Mouse (Mus musculus): ENCODE measurements around the gene Syngr2.

Gene Syngr2

DNA sequence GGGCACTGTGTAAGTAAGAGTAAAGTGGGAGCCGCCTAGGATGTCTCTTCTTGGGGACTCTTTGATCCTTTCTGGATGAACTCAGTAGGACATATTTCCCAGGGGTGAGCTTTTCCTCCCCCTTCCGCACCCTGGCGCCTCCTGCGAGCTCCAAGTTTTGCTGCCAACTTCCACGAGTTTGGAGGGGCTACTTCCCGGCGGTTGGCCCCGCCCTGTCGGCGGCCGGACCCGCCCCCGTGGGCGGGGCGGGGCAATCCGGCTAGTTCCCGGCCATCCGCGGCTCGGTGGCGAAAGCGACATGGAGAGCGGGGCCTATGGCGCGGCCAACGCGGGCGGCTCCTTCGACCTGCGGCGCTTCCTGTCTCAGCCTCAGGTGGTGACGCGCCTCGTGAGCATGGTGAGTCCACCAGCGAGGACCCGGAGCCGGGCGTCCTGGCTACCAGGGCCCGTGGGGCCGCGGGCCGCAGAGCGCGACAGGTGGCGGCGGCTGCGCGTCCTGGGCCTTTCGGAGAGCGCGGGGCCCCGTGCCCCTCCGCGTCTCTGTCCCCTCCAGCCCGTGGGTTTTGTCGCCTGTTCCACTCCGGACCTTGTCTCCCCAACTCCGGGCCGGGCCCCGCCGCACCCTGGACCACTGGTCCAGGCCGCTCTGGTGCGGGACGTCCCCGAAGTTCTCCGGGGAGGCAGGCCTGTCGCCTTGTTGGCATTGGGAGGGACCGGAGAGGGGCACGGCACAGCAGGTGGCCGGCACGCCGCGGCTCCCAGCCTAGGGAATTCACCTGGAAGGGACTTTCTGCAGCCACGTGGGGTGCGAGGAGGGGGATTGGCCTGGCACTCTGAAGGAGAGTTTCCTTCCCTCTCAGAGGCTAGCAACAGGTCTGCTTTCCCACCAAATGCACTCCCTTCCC, at the start of gene Syngr2, which contains the start of gene Gm20708:
Syngr2 (plus strand) TSS at position 262 of the 905 bp plus-strand sequence.
Gm20708 (plus strand) TSS at position 262 of the 905 bp plus-strand sequence.
- DNase-seq = peak; percentile 79 to 81

DNA sequence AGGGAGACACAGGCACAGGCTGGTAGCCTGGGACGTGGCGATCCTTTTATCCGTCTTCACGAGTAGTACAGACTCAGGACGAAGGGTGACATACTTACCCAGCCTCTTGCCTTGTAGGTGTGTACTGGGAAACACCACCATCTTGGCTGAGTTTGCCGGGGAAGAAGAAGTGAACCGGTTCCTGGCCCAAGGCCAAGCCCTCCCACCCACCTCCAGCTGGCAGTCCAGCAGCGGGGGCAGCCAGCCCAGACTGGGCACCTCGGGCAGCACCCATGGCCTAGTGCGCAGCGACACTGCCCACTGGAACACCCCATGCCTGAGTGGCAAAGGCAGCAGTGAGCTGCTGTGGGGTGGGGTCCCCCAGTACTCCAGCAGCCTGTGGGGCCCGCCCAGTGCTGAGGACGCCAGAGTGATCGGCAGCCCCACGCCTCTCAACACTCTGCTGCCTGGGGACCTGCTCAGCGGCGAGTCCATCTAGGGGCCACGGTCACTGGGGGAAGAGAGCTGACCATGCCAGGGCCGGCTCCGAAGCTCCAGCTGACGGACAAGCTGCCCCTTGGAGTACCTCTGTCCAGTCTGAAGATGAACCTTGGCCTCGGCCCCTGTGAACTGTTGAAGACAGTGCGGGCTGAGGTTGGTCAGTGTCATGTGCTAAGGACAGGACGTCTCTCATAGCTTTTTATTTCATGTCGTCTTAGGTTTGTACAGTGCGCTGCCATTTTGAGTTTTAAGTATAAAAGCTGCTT, 48.9 kb upstream of the Syngr2 start:
- DNase-seq = no peak

DNA sequence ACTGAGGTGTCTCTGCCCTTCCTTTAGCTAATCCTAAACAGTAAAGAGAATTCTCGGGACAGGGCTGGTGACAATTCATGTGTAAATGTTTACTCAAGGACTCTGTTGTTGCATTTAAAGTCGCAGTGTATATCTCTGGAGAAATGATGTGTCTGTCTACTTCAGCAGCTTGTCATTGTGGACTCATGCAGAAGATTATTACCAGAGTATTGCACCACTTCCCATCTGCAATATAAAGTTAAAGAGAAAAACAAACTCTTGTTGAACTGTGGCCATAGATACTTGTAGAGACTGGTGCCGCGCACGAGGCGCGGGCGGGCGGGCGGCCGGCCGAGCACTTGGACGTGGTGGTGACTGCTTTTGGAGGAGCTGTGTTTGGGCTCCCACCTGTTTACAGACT, 47.7 kb upstream of the Syngr2 start:
- no peak for DNase-seq

DNA sequence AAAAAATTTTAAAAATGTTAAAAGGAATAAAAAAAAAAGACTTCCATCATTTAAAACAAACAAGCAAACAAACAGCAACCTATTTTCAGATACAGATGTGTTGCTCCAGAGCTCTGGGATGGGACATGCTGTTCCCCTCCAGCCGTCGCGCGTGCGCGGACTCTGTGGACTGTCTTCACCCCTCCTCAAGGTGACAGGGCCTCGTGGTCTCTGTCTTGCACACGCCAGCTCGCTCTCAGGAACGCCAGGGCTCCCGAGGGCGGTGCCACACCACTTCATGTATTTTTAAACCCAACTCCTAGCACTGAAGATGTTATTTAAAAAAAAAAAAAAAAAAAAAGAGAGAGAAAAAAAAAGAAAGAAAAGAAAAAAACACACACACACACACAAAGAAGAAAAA, 47.2 kb upstream of the Syngr2 start:
- no peak for DNase-seq

DNA sequence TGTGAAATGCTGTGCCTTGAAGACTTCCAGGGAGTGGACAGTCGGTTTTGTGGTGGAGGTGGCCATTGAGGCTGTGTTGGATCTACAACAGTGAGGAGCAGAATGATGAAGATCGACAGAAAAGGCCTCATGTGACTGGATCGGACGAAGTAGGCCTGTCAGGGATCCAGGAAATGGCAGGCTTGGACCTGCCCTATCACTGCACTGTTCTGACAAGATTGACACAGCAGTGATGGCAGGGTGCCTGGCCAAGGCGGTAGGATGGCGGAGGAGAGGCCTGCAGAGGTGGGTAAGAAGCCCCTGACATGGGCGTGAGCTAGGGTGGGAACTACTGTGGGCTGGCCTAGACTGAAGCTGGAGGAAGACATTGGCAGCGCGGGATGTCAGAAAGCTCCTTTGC, 45.1 kb upstream of the Syngr2 start:
- DNase-seq = no peak

DNA sequence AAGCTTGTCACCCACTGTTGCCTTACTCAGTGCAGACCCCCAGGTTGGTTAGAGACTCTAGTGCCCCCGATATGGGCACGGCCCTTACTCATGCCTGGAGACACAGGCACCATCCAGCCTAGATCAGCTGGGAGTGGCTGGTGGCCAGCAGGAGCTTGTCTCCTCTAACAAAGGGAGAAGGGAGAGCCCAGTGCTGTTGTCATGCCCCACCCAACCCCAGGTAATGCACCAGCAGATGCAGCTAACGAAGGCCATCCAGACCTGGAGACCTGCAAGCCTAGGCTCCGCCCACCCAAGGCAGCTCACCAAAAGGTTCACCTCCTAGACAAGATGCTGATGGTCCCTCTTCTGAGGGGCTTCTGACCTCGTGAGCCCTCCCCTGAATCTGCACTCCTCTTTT, 44.1 kb upstream of the Syngr2 start:
- DNase-seq = no peak

DNA sequence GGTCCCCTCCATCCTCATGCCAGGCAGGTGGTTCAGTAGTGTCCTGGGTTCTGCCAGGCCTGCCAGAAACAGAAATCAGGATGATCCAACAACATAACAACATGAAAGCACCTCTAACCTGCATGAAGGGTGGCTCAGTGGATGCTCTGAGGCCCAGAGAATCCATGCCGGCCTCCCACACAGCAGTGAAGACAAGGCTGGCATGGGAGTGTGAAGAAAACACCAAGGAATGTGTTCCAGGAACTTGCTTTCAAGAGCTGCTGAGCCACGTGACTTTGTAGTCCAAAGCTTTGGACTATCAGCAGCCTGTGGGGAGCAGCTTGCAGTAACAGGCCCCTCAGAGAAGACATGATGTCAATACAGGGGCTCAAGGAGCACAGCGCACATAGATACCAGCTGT, 43.2 kb upstream of the Syngr2 start:
- no peak for DNase-seq

DNA sequence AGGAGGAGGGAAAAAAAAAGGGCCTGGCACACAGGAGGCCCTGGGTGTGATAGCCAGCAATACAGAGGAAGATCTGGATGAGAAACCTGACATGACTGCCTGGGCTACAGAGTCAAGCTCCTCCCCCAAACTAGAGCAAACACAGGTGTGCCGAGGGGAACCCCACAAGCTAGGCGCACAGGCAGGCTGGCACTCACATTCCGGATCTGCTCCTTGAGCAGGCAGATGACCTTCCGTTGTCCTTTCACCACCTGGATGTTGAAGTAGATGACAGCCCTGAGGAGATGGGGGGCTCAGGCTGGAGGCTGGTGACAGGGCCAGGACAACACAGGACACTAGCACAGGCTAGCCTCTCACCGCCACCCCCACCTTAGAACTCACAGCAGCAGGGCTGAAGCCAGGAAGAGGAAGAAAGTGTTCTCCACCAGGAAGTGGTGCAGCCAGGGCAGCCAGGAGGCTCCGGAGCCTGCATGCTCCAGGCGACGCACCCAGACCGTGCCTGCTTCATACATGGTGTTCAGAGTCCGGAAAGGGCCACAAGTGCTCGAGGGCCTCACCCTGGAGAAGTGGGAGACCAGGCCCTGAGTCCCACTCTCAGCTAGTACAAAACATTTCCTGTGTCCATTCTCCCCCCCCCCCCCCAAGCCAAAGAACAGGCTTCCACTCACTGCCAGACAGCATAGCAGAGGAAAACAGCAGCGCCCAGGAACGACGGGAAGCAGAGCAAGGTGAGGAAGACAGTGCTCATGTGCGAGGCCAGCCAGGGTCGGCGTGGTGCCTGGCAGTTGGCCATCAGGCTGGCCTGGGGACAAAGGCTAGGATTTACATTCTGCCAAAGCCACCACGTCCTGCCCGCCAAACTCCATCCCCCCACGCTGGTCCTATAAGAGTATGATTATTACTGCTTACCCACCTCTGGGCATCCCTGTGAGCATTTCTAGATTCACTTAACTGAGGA, 40.5 kb upstream of the Syngr2 start:
- no peak for DNase-seq

DNA sequence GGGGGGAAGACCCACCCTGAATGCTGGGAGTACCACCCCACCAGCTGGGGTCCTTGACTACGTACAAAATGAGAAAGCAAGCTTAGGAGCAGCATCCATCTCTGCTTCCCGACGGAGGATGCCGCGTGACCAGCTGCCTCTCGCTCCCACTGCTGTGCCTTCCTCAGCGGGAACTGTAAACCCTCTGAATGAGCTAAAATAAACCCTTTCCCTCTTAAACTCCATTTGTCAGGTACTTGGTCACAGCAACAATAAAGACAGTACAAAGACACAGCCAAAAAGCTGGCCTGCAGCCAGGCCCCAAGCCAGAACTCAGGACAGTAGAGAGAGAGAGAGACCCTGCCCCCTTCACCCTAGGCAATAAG, 39.8 kb upstream of the Syngr2 start:
- no peak for DNase-seq

DNA sequence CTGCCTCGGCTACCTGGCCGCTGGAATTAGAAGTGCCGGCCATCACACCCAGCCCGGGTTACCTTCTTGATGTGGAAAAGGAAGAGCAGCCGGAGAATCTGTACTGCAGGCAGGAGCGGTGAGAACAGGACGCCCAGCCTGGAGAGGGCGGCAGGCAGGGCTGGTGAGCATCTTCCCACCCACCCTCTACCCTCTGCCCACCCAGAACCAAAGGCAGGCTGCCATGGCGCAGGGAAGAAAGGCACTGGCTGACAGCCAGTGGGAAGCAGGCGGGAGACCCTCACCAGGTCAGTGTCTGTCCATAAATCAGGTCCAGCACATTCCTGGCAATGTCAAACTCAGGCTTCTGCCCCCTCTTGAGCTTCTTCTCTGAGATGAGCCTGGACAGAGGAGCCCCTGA, 39.1 kb upstream of the Syngr2 start:
- DNase-seq = no peak

DNA sequence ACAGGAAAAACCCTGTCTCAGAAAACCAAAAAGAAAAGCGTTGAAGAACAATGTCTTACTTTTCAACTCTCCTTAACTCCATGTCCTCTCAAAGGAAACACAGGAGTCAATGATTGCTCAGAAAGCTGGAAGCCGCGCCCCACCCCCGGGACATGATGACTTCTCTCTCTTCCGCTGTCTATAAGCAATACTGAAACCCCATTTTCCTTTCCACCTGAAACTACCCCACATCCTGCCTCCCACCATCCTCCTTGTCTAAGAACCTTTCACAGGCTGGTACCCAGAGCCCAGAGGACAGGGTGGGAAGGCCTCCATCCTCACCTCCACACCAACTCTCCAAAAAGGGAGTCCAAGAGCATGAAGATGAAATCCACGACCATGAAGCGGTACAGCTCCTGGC, 37.1 kb upstream of the Syngr2 start:
- DNase-seq = no peak

DNA sequence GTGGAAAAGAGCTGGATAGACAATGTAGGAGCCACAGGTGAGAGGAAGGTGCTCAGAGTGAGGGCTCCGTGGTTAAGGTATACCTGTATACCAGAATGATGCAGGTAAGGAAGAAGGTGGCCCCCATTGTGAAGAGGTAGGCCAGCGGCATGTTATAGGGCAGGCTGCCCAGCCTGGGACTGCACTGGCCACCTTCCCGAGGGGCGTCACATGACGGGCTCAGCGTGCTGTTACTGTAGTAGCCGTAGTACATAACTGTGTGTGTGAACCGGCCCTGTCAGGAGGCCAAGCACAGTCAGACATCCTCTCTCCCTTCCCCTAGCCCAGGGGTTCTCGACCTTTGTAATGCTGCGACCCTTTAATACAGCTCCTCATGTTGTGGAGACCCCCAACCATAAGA, 34.5 kb upstream of the Syngr2 start:
- no peak for DNase-seq

DNA sequence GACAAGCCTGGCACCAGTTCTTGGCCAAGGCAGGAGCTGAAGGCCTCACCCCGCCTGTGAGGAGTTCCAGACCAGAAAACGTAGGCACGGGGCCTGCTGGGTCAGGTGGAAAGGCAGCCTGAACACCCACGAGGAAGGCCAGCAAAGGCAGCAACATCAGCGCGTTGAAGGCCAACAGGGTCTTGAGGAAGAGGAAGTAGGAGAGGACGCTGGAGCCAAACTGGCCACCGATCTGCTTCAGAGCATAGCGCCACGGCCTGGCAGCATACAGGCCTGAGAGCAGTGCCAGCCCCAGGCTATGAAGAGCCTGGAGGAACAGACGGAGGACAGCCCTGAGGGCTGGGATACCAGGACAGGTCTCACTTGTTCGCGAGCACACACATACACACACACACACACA, 33.9 kb upstream of the Syngr2 start:
- no peak for DNase-seq

DNA sequence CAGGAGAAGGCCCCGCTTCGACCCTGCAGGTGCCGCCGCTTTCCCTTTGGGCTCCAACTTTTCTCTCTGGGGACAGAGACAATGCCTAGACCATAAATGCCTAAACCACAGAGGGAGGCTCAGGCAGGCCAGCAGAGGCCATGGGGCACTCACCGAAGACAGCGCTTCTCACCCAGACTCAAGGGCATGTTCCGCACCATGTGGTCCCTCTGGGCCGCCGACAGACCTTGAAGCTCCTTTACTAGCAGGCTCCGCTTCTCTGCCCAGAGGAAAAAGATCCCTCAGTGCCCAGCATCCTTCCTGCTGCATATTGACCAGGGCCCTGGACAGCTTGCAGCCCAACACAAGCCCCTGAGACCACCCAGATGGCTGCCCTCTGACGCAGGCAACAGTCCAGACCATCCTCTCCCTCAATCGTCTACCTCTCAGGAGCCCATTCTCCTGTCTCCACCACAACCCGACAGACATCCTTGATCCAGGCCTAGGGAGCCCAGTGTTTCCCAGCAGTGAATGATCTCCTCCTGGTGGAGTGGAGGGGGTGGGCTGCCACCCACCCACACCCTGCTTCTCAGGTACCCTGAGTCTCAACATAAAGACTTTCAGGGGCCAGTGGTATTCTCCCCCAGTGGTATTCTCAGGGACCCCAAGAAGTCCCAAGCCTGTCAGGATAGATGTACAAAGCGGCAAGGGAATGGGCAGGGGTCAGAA, 33.2 kb upstream of the Syngr2 start:
- DNase-seq = no peak

DNA sequence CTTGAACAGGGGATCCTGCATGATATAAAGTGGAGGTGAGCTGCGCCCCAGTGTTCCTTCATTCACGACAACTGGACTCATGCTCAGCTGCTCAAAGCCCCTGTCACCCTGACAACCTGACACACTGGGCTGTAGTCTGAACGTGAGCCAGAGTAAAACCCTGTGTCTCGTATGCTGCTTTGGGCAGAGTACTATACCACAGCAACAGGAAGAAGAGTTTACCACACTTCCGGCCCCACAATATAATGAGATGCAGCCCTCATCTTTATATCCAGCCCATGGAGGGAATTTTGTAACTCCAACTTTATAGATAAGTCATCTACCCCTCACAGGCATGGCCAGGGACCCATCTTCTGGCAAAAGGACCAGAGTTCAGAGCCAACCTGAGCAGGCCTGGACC, 32.4 kb upstream of the Syngr2 start:
- DNase-seq = no peak

DNA sequence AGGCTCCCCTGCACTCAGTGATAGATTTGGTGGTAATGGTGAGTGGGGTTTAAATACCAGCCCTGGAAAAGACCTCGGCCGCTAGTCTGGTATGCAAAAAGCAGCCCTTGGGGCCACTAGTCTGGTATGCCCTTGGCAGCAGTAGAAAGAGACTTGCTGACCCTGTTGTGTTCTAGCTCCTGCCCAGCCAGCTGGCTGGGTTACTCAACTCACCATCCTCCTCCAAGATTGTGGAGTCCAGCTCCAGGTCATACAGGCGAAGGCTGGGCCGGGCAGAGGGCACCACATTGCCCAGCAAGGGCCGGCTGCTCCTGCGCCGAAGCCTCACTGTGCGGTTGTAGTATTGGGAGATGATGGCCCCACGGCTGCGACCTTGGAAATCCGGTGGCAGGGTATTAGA, 31.4 kb upstream of the Syngr2 start:
- DNase-seq = no peak

DNA sequence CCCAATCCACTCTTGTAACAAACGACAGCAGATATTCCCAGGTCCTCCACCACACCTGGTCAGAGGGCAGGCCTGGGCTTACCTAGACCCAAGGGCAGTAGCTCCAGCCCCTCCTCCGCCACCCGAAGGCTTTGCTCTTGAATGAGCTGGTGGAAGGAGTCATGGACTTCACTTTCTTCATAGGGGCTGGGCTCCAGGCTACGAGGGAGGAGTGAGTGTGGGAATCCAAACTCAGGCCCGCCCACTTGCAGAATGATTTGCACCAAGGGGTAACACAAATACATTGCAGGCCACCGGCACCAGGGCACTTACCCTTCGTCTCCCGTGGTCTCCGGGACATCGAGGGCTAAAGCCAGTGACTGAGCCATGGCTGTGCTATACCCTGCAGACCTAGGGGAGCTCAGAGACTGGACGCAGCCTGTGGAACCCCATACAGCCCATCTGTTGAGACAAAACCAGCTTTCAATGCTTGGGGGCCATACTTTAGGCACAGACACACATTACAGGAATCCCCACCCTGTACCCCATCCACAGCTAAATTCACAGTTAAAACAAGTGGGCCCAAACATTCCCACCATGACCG, 30.5 kb upstream of the Syngr2 start:
- peak; percentile 57 to 64 for DNase-seq

DNA sequence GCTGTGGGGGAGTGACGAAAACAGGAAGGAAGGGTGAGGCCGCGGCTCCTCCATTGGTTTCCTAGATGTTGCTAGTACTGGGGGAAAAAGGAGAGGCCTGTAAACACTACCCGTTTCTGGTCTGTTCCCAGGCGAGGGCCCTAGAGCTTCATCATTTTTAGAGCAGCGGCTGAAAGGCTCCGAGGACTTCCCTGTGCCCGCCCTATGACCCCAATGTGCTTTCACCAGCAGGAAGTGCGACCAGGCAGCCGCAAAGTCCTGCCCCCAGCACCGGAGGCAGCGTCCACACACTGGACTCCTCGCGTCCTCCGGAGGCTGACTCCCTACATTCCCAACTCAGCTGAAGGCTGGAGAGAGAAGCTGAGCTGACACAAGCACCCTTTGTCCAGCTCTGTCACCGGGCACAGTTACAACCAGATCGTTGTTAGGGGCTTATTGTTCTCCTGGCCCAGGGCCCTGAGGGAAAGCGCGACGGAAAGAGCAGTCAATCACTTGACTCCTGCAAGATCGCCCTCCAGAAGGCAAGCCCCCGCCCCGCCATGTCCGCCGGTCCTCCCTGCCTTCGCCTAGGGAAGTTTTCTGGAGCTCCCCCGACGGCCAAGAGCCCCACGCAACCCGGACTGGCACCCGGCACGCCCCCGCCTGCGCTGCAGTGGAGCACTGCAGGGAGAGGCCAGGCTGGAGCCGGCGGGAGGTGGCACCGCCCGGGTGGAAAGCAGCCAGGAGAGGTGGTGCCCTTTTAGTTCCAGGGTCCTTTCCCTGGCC, 29.9 kb upstream of the Syngr2 start:
- DNase-seq = peak; percentile 85 to 89

DNA sequence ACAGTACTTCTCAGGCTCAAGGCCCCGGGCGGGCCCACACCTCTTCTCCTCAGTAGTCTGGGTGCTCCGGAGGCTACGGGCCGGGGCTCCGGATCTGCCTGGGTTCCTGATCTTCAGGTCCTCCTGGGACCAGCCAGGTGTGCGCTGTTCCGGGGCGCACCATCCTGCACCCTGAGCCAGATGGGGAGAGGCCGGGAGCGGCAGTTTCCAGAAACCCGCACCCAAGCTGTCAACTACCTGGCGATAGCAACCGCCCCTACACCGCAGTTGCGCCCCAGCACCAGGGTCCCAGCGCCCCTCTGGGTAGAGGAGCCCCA, 29.3 kb upstream of the Syngr2 start:
- DNase-seq = no peak

DNA sequence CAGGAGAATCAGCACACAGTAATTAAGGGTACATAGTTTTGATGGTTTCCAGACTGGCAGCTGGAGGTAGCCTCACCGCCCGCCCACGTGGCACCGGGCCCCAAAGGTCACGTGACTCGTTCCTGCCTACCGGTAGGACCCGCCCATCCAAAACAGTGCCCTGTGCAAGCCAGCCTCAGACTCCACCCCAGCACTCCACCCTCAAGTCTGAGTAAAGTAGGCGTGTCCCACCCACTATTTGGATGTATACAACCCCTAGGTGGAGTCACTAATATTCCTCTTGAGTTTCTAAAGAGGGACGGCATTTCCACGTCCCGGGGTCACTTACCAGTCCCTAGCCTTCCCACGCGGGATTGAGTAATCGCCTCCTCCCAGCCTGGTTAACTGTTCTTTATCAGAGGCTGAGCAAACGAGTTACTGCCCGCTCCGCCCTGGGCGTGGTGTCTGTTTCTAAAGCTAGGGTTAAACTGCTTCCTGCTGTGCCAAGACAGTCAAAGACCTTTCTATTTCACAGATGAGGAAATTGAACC, 28.8 kb upstream of the Syngr2 start:
- DNase-seq = peak; percentile 96 to 97

DNA sequence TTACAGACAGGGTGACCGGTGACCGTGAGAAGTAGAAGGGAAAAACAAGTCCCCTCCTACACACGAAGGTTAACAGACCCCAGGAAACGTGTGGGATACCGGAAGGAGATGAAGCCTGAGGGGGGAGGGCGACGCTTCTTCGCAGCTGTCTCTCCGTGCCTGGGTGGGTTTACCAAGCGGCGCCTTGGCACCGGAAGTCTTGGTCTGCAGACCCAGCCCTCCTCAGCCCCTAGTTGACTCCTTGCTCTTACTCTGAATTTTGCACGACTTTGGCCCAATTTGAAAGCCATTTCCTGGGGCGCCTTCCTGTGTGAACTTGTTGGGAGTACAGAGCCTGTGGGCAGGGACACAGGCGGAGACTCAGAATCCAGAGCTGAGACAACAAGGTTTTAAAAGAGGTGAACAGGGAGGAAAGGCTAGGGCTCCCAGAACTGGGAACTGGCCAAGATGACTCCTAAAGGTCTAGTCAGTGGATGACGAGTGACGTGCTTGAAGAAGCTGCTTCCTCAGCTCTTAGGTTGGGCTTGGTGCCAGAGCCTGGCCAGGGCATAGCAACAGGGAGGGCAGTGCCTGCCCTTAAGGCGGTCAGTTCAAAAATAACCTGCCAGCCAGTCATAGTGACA, 28.2 kb upstream of the Syngr2 start:
- peak; percentile 82 to 91 for DNase-seq
